Mouse (Mus musculus): ENCODE measurements around the gene Rasl10b.

Gene Rasl10b

GRCm38 (mm10) chr11:83409087-83409754, at the start of gene Rasl10b:
Rasl10b (plus strand) TSS chr11:83409137.
- no peak for DNase-seq (ENCODE audit: low spot score in 2 of 2)

DNA sequence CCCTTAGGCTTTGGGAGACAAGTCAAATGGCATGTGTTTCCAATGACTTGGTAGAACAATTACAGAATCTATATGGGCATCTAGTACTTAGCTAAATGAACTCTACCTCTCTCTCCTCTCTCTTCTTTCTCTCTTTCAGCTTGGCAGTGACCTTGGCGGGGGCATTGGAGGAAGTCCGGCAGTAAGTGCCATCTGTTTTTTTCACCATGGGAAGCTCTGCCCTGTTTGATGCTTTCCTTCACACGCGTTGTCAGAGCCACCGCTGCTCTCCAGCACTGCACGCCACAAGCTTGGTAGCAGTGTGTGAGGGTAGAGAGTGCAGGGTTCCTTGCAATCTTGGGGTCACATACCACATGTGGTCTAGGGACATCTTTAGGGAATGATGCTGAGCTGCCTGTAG, 44.3 kb upstream of the Rasl10b start:
- DNase-seq (ENCODE audit: low spot score in 2 of 2), result no peak

DNA sequence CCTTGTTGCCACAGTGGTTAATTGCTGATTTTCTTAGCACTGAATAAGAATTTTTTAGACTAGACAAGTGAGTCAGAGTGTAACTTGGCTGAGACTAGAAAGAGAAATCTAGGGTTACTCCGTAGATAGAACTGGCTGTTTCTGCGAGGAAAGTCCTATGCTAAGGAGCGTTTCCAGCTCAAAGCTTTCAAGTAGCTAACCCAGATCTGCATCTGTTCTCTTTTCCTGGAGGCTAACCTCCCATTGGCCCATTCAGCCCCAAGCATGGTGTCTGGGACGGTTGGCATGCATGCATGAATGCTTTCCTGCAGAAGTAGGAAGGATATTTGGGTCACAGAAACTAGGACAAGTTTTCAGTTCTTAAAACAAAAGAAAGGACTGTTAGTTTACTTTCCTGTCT, 37.7 kb upstream of the Rasl10b start:
- no peak for DNase-seq (ENCODE audit: low spot score in 2 of 2)

- DNase-seq (ENCODE audit: low spot score in 2 of 2), result no peak
Observed at GRCm38 (mm10) chr11:83379745-83380341, 29.1 kb upstream of the Rasl10b start.

- no peak for DNase-seq (ENCODE audit: low spot score in 2 of 2)
Observed at GRCm38 (mm10) chr11:83382876-83383531, 25.9 kb upstream of the Rasl10b start.

DNA sequence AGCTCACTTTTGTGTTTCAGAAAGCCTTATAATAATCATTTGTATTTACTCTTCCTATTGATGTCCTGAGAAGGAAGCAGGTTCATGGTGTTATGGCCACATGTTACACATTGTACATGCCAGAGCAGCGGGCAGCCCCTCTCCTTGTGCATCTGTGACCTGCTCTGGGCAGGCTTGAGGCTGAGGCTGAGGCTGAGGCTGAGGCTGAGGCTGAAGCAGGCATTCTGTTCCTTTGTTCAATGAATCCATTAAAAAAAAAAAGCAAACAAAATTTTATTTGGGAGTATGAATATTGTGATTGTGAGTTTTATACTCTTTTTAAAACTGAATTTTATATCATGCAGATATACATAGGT, 25.4 kb upstream of the Rasl10b start:
- DNase-seq (ENCODE audit: low spot score in 2 of 2), result no peak

DNA sequence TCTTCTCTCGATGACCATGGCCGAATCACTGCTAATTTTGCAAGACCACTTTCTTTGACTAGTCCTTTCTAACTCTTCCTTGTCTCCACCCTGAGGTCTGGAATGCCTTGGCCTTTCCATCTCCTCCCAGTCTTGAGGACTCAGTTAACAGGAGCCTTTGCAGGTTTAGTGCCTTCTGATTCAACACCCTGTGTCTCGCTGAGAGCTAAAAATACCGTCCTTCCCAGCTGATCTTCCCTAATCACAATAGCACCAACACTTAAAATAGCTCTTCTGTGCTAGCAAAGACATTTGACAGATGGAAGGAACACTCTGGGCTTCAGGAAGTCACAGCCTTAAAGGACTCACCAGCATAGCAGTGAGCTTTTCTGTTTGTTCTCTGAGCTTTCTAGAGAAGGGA, 15.9 kb upstream of the Rasl10b start:
- no peak for DNase-seq (ENCODE audit: low spot score in 2 of 2)

- DNase-seq (ENCODE audit: low spot score in 2 of 2), result no peak
Observed at GRCm38 (mm10) chr11:83394802-83395439, 14.0 kb upstream of the Rasl10b start.

GRCm38 (mm10) chr11:83397626-83398025, 11.3 kb upstream of the Rasl10b start:
- DNase-seq (ENCODE audit: low spot score in 2 of 2), result no peak

DNA sequence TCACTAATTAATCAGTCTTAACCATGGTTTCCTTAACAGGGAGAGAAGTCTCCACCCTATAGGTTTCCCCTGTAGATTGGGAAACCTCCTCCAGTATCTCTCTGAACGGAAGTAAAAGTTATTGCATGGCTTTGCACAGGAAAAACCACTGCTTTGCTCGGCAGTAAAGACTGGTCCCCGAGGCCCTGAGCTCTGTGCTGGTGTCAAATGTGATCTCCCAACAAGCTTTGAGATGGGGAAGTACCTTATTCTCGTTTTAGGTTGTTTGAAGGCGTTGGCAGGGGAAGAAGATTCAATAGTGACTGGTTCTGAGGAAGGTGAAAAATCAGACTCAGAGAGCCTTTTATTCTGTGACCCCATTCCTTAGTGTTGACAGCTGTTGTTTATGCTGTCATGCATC, 10.2 kb upstream of the Rasl10b start:
- DNase-seq (ENCODE audit: low spot score in 2 of 2), result no peak

DNA sequence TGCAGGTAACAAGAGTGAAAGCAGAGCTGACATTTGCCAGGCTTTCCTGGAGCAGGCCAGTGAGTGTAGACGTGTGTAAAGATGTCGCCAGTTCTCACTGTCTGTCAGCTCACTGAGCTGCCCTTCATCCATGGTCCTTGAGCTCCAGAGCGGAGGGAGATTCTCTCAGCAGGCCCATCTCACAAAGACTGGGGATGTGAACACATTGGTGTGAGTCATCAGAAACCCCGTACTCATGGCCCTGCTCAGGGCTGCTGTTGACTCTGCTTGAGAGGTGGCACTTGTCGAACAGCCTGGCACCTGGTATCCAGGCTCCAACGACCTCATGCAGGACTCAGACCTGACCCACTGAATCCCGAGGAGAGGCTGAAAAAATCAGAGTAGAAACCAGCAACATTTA, 5.2 kb upstream of the Rasl10b start:
- DNase-seq (ENCODE audit: low spot score in 2 of 2), result no peak

- no peak for DNase-seq (ENCODE audit: low spot score in 2 of 2)
Observed at GRCm38 (mm10) chr11:83406391-83406790, 2.5 kb upstream of the Rasl10b start.

GRCm38 (mm10) chr11:83408242-83408641, 695 bp upstream of the Rasl10b start:
- no peak for DNase-seq (ENCODE audit: low spot score in 2 of 2)

DNA sequence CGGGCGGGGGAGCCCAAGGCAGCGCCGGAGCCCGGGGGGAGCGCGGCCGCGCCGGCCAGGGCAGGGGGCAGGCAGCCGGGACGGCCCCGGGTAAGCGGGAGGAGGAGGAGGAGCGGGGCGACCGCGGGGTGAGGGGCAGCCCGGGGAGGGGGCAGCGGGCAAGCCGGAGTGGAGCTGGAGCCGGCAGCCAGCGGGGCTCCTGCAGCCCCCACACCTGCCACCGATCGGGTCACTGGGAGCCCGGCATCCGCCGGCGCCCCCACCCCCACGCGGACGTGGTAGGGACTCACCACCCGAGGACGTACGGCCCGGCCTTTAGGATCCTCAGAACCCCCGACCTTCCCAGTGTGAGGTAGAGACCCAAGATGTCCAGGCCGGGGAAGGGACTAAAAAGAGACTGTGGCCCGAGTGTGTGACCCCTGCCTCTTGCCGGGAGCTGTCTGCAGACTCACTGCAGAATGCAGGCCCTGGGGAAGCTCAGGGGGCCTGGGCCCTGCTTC, 905 bp downstream of the Rasl10b start:
- no peak for DNase-seq (ENCODE audit: low spot score in 2 of 2)

GRCm38 (mm10) chr11:83410510-83410909, 1.6 kb downstream of the Rasl10b start:
- DNase-seq (ENCODE audit: low spot score in 2 of 2), result no peak

- peak; percentile 47 to 63 for DNase-seq (ENCODE audit: low spot score in 2 of 2)
Observed at GRCm38 (mm10) chr11:83417080-83417479, 8.1 kb downstream of the Rasl10b start.

- no peak for DNase-seq (ENCODE audit: low spot score in 2 of 2)
Observed at GRCm38 (mm10) chr11:83417708-83418107, 8.8 kb downstream of the Rasl10b start.

- no peak for DNase-seq (ENCODE audit: low spot score in 2 of 2)
Observed at GRCm38 (mm10) chr11:83418566-83418965, 9.6 kb downstream of the Rasl10b start.

DNA sequence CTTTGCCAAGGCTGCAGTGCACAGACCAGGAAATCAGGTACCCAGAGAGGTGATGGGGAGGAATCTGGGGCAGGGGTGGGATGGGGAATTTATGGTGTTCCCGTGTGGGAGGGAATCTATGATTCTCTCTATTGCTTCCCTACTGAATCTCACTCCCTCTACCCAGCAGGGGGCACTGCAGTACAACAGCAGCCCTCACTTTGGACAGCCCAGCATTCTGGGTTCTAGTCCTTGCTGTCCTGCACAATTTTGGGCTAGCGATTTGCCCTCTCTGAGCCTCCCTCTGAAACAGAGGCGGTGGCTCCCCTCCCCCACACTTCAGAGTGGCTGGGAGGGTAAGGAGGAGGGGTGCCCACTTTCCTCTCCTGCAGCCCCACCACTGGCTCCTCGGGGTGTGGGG, 11.4 kb downstream of the Rasl10b start:
- DNase-seq (ENCODE audit: low spot score in 2 of 2), result no peak

DNA sequence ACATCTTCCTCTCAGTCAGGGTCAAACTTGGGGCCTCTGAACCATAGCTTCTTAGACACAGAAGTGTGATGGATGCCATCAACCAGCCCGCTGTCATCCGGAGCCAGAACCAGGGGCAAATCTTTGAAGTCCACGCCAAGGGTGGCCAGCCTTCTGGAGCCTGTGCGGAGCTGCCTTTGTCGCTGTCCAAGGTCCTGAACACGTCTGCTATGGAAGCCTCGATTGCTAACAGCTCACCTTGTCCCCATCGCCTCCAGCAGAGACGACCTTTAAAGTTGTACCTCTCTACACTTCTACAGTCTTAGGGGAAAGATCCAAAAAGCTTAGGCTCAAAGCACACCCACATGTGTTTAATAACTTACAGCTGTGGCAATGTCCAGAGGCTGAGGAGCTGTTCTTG, 12.4 kb downstream of the Rasl10b start:
- DNase-seq (ENCODE audit: low spot score in 2 of 2), result peak; percentile 57 to 61

GRCm38 (mm10) chr11:83424681-83425080, 15.7 kb downstream of the Rasl10b start:
- DNase-seq (ENCODE audit: low spot score in 2 of 2), result peak; percentile 60 to 61

GRCm38 (mm10) chr11:83426964-83427363, 18.0 kb downstream of the Rasl10b start:
- no peak for DNase-seq (ENCODE audit: low spot score in 2 of 2)

- DNase-seq (ENCODE audit: low spot score in 2 of 2), result no peak
Observed at GRCm38 (mm10) chr11:83429355-83429754, 20.4 kb downstream of the Rasl10b start, which contains the start of gene Gas2l2. Gas2l2 (minus strand) TSS chr11:83429455.
